Mouse (Mus musculus) adrenal gland, adult 8-10 months (tissue): ENCODE data around the gene Dennd1b. TPM values are rescaled to one million over a fixed set of nuclear protein-coding genes. Genes with fewer than 3 reads are reported as not detected.

ENCODE experiments used
- DNase-seq: peaks from one replicate; pipeline ENCODE4 v3.0.0; 2022
- total RNA-seq, 4 experiments: library from RNA; stranded (reverse); gene quantifications; 2 replicates each; pipeline ENCODE4 v1.2.4; 2022

Dennd1b gene
- total RNA-seq, 4 experiments from 2014 or later = 26.2 to 36.5 (median 28.1) TPM

GRCm38 (mm10) chr1:138963868-138964458 lies 728 bp downstream of the Dennd1b start:
- no peak for DNase-seq

- DNase-seq = no peak
Measured at GRCm38 (mm10) chr1:138965069-138965468, 1.8 kb downstream of the Dennd1b start.

- no peak for DNase-seq
Measured at GRCm38 (mm10) chr1:138965511-138965910, 2.3 kb downstream of the Dennd1b start.

GRCm38 (mm10) chr1:138967450-138967849 lies 4.2 kb downstream of the Dennd1b start:
- DNase-seq = no peak

- DNase-seq = no peak
Measured at GRCm38 (mm10) chr1:138970053-138970452, 6.8 kb downstream of the Dennd1b start.

- no peak for DNase-seq
Measured at GRCm38 (mm10) chr1:138973541-138974224, 10.4 kb downstream of the Dennd1b start.

- DNase-seq = no peak
Measured at GRCm38 (mm10) chr1:138974836-138975235, 11.6 kb downstream of the Dennd1b start.

GRCm38 (mm10) chr1:138975945-138976344 lies 12.7 kb downstream of the Dennd1b start:
- DNase-seq = no peak

GRCm38 (mm10) chr1:138982203-138982602 lies 19.0 kb downstream of the Dennd1b start:
- no peak for DNase-seq

- no peak for DNase-seq
Measured at GRCm38 (mm10) chr1:138982611-138983010, 19.4 kb downstream of the Dennd1b start.

GRCm38 (mm10) chr1:138983064-138983463 lies 19.8 kb downstream of the Dennd1b start:
- no peak for DNase-seq

- peak; percentile 26 for DNase-seq
Measured at GRCm38 (mm10) chr1:138983465-138983864, 20.2 kb downstream of the Dennd1b start.

GRCm38 (mm10) chr1:138984161-138984560 lies 20.9 kb downstream of the Dennd1b start:
- no peak for DNase-seq

- DNase-seq = no peak
Measured at GRCm38 (mm10) chr1:138992384-138993138, 29.3 kb downstream of the Dennd1b start.

GRCm38 (mm10) chr1:138995621-138996380 lies 32.6 kb downstream of the Dennd1b start:
- DNase-seq = no peak

- no peak for DNase-seq
Measured at GRCm38 (mm10) chr1:138996663-138997062, 33.4 kb downstream of the Dennd1b start.

GRCm38 (mm10) chr1:139000675-139001379 lies 37.6 kb downstream of the Dennd1b start:
- DNase-seq = no peak

- no peak for DNase-seq
Measured at GRCm38 (mm10) chr1:139003503-139003902, 40.3 kb downstream of the Dennd1b start.

GRCm38 (mm10) chr1:139006000-139006399 lies 42.8 kb downstream of the Dennd1b start:
- no peak for DNase-seq

- DNase-seq = no peak
Measured at GRCm38 (mm10) chr1:139007475-139007874, 44.2 kb downstream of the Dennd1b start.

- DNase-seq = no peak
Measured at GRCm38 (mm10) chr1:139015118-139015788, 52.0 kb downstream of the Dennd1b start.
